Mouse (Mus musculus) CH12.LX (cell line): ENCODE measurements at regions not wholly inside any gene's neighbourhood (a gene's known extent, or its start where the extent isn't known, plus 50 kb on each side); places are given as distances from the start of the nearest gene placed in this dataset.

ENCODE experiments used
- DNase-seq: peaks from one replicate; pipeline ENCODE4 v3.0.0-alpha.2; 2013; ENCODE audit errors: extremely low read depth
- H3K27ac ChIP-seq: 2 replicates; pipeline ENCODE4 v1.5.1; 2012; ENCODE audit warnings: low read depth, mild to moderate bottlenecking, control low read depth, moderate library complexity; ENCODE audit not compliant: insufficient read depth
- H3K27me3 ChIP-seq: replicated peaks from 2 replicates; pipeline ENCODE3; 2012; ENCODE audit warnings: inconsistent platforms
- H3K36me3 ChIP-seq, 2 experiments: replicated peaks in 1 of 2; 2 replicates each; pipeline versions ENCODE3 to v1.6.1; 2012; ENCODE audit warnings: inconsistent platforms in 1 of 2, low read length in 1 of 2, mild to moderate bottlenecking in 1 of 2, mixed read lengths in 1 of 2, moderate library complexity in 1 of 2; ENCODE audit not compliant: control insufficient read depth in 1 of 2, insufficient read depth in 1 of 2
- H3K4me1 ChIP-seq, 2 experiments: 2 replicates each; pipeline ENCODE4 v1.6.1; 2012; ENCODE audit warnings: inconsistent platforms in 1 of 2, moderate library complexity in 1 of 2; ENCODE audit not compliant: insufficient read depth in 2 of 2, control insufficient read depth in 1 of 2
- H3K4me2 ChIP-seq: 2 replicates; pipeline ENCODE4 v1.6.1; 2012; ENCODE audit warnings: low read depth, mild to moderate bottlenecking, control low read depth; ENCODE audit not compliant: poor library complexity, insufficient read depth, severe bottlenecking
- H3K4me3 ChIP-seq, 3 experiments: fragments of 150-350 bp in 1 of 3; sonication (generic) in 1 of 3; replicated peaks in 1 of 3; 2 replicates each; pipeline versions ENCODE3 to v1.5.1; 2011 to 2012; ENCODE audit warnings: low read depth in 2 of 3, low read length in 2 of 3, mild to moderate bottlenecking in 2 of 3, moderate library complexity in 2 of 3, control low read depth in 1 of 3, improper control_type of control experiment in 1 of 3, inconsistent platforms in 1 of 3, mixed read lengths in 1 of 3; ENCODE audit not compliant: poor library complexity in 1 of 3
- H3K79me2 ChIP-seq: replicated peaks from 2 replicates; pipeline ENCODE4 v1.6.1; 2012; ENCODE audit warnings: mild to moderate bottlenecking, moderate library complexity; ENCODE audit not compliant: control insufficient read depth, poor library complexity, insufficient read depth, severe bottlenecking; ENCODE audit errors: extremely low read depth
- H3K9ac ChIP-seq: 2 replicates; pipeline ENCODE4 v1.6.1; 2012; ENCODE audit warnings: low read depth, mild to moderate bottlenecking, control low read depth, moderate library complexity; ENCODE audit not compliant: insufficient read depth
- H3K9me3 ChIP-seq: replicated peaks from 2 replicates; pipeline ENCODE3; 2012; ENCODE audit warnings: low read length, inconsistent platforms, mixed read lengths
- CTCF ChIP-seq, 2 experiments: IDR thresholded peaks in 1 of 2; conservative IDR thresholded peaks in 1 of 2; 2 replicates each; pipeline ENCODE4 v1.5.1; 2011 to 2012; ENCODE audit warnings: low read depth in 2 of 2, low read length in 2 of 2, improper control_type of control experiment in 1 of 2, inconsistent platforms in 1 of 2, mild to moderate bottlenecking in 1 of 2, moderate library complexity in 1 of 2
- ELF1 ChIP-seq: IDR thresholded peaks from 2 replicates; pipeline ENCODE4 v1.6.1; 2014; ENCODE audit warnings: low read depth, mild to moderate bottlenecking, inconsistent platforms, low read length, improper control_type of control experiment
- ETS1 ChIP-seq: conservative IDR thresholded peaks from 2 replicates; pipeline ENCODE4 v1.6.1; 2012; ENCODE audit warnings: low read depth, mild to moderate bottlenecking, inconsistent platforms, low read length, improper control_type of control experiment, moderate library complexity
- GABPA ChIP-seq: IDR thresholded peaks from 2 replicates; pipeline ENCODE4 v1.6.1; 2012; ENCODE audit warnings: low read depth, low read length, improper control_type of control experiment, inconsistent platforms; ENCODE audit not compliant: insufficient replicate concordance
- HCFC1 ChIP-seq: IDR thresholded peaks from 2 replicates; pipeline ENCODE4 v1.6.1; 2012; ENCODE audit warnings: low read depth, mild to moderate bottlenecking, inconsistent platforms, low read length, improper control_type of control experiment
- JUN ChIP-seq: IDR thresholded peaks from 2 replicates; pipeline ENCODE4 v1.6.1; 2011; ENCODE audit warnings: low read depth, mild to moderate bottlenecking, low read length, improper control_type of control experiment, moderate library complexity; ENCODE audit not compliant: insufficient read depth
- KAT2A ChIP-seq: IDR thresholded peaks from 2 replicates; pipeline ENCODE4 v1.6.1; 2012; ENCODE audit warnings: low read length, improper control_type of control experiment, inconsistent platforms; ENCODE audit not compliant: insufficient replicate concordance
- MAZ ChIP-seq: IDR thresholded peaks from 2 replicates; pipeline ENCODE4 v1.6.1; 2012; ENCODE audit warnings: low read depth, mild to moderate bottlenecking, inconsistent platforms, low read length, improper control_type of control experiment, moderate library complexity
- MEF2A ChIP-seq: IDR thresholded peaks from 2 replicates; pipeline ENCODE4 v1.6.1; 2014; ENCODE audit warnings: low read depth, mild to moderate bottlenecking, inconsistent platforms, low read length, improper control_type of control experiment, borderline replicate concordance
- NRF1 ChIP-seq: IDR thresholded peaks from 2 replicates; pipeline ENCODE4 v1.6.1; 2014; ENCODE audit warnings: low read depth, mild to moderate bottlenecking, inconsistent platforms, low read length, improper control_type of control experiment, moderate library complexity
- PAX5 ChIP-seq: IDR thresholded peaks from 2 replicates; pipeline ENCODE4 v1.6.1; 2012; ENCODE audit warnings: low read length, inconsistent platforms, mixed read lengths
- POLR2AphosphoS2 ChIP-seq: IDR thresholded peaks from 2 replicates; pipeline ENCODE4 v1.6.1; 2011; ENCODE audit warnings: low read depth, low read length, improper control_type of control experiment
- RAD21 ChIP-seq: IDR thresholded peaks from 2 replicates; pipeline ENCODE4 v1.6.1; 2011; ENCODE audit warnings: low read depth, mild to moderate bottlenecking, low read length, improper control_type of control experiment, moderate library complexity
- RCOR1 ChIP-seq: conservative IDR thresholded peaks from 2 replicates; pipeline ENCODE4 v1.6.1; 2012; ENCODE audit warnings: low read depth, mild to moderate bottlenecking, inconsistent platforms, low read length, improper control_type of control experiment
- SMC3 ChIP-seq: IDR thresholded peaks from 2 replicates; pipeline ENCODE4 v1.6.1; 2011; ENCODE audit warnings: low read depth, low read length, improper control_type of control experiment
- TBP ChIP-seq: conservative IDR thresholded peaks from 2 replicates; pipeline ENCODE4 v1.6.1; 2011; ENCODE audit warnings: low read depth, low read length, improper control_type of control experiment
- ZKSCAN1 ChIP-seq: IDR thresholded peaks from 2 replicates; pipeline ENCODE4 v1.6.1; 2012; ENCODE audit warnings: low read depth, inconsistent platforms, low read length, improper control_type of control experiment, borderline replicate concordance
- dilution Hi-C: fragments of 300-500 bp; cut with MboI; formaldehyde crosslinking; loops from 2 replicates; pipeline ENCODE4 v1.14.3; 2020; ENCODE audit warnings: low sequenced_read_pairs; ENCODE audit not compliant: extremely low pct_unique_long_range_greater_than_20kb, extremely low pct_ligation_motif_present
- in situ Hi-C: fragments of 300-500 bp; cut with MboI; formaldehyde crosslinking; loops from 3 replicates; pipeline ENCODE4 v1.14.3; 2019; ENCODE audit warnings: low sequenced_read_pairs, low pct_ligation_motif_present, low pct_unique_long_range_greater_than_20kb, mixed read lengths

DNA sequence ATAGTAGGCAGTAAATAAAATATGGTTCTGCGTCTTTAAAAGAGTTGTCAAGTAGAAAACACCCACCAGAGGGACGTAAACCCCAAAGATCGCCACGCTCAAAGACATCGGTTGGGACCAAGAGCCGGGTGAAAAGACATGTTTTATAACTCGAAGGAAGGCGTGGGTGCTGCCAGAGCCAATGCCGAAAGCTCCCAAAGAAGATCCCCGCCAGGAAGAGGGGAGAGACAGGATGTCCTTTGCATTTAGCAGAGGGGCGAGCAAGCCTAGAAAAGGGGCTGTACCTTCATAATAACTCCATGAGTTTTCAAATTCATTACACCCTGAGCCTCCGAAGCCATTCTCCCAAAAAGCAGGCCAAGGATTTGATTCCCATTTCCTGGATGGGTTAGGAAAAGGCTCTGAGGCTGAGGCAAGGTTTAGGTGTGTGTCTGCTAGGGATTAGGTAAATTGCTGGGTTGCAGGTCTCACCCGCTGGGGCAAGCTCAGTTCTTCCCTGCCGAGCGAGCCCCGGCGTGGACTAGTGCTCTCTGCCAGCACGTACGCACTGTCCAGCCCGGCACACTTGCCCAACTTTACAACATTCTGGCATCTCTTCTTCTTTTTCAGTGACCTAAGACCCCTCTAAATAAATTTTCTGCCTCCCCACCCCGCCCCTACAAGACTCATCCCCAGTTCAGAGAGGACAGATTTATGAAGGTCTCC is 104.9 kb upstream of the Zic3 start:
- Histone ChIP-seq H3K79me2 (no peaks in the 10 kb centered on the region), H3K9ac (no peak overlapping the region), H3K4me3 (no peak overlapping the region), H3K4me2 (no peak overlapping the region), H3K27me3 (no peaks in the 10 kb centered on the region), H3K4me1 (no peaks in the 10 kb centered on the region), H3K27ac (no peak overlapping the region), H3K9me3 (no peaks in the 10 kb centered on the region)
- in situ Hi-C loops (no loop called here), dilution Hi-C loops (no loop called here)
- DNase-seq, result no peak
- TF ChIP-seq ZKSCAN1, result no peak
- TF ChIP-seq RAD21, result no peak
- no peak for TF ChIP-seq POLR2AphosphoS2
- no peak for TF ChIP-seq MAZ
- TF ChIP-seq, all 38 proteins: peak for 0
- no peaks in the 10 kb centered on the region for H3K36me3 ChIP-seq

DNA sequence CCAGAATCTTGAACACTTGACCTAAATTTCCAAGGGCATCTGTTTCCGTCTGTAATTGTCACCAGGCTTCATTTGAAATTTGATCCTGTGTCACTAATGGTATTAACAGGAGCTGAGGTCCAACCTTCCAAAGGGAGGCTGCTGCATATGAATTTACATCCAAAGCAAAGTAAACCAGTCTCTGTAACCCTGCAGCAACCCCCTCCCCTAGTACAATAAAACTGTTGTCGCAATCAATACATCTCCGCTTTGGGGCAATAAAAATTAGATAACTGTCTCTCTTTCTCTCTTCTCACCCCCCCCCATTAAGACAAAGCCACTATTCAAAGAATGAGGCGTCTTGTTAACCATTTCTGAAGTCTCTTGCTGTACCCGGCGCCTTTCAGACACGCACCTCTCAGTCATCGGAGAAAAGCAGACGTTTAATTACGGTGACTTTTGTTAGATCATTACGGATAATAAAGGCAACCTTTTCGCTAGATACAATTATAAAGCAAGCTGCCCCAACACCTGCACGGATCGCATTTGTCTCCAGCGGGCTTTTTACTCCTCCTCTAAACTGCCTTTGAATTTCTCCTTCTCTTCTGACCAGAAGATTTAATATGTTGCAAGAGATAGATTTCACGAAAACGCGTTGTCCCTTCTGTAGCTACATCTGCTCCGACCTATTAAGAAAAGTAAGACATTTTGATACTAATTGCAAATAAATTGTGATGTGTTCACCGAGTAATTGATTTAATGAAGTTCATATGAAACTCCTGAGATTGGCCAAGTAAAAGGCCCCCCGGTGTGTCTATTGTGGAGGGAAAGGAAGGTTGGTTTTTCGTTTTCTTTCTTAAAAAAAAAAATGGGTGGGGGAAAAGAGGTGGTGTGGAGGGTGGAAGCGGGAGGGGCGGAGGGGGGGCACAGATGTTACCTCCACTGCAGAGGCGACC is 104.1 kb upstream of the Zic3 start:
- in situ Hi-C loops (no loop called here), dilution Hi-C loops (no loop called here)
- no peaks in the 10 kb centered on the region for H3K27me3 ChIP-seq
- DNase-seq, result no peak
- no peak for TF ChIP-seq KAT2A
- no peak for TF ChIP-seq MEF2A
- TF ChIP-seq POLR2AphosphoS2, result no peak
- no peak for TF ChIP-seq ELF1
- no peak for TF ChIP-seq PAX5
- no peak for TF ChIP-seq TBP
- no peak for TF ChIP-seq NRF1
- TF ChIP-seq SMC3, result no peak
- TF ChIP-seq ETS1, result no peak
- TF ChIP-seq JUN, result no peak
- TF ChIP-seq GABPA, result no peak
- TF ChIP-seq CTCF (conservative IDR thresholded peaks at IDR 0.05 in 1 of 2, IDR thresholded peaks at IDR 0.05 in 1 of 2; ENCODE audit: low read depth in 2 of 2, low read length in 2 of 2), result no peak
- no peak for TF ChIP-seq RCOR1
- TF ChIP-seq HCFC1, result no peak
- H3K4me3 ChIP-seq, result no peak overlapping the region
- H3K79me2 ChIP-seq, result no peaks in the 10 kb centered on the region
- H3K4me1 ChIP-seq, result no peaks in the 10 kb centered on the region
- H3K9me3 ChIP-seq, result no peaks in the 10 kb centered on the region
- no peak overlapping the region for H3K27ac ChIP-seq
- H3K4me2 ChIP-seq, result no peak overlapping the region
- no peaks in the 10 kb centered on the region for H3K36me3 ChIP-seq
- no peak overlapping the region for H3K9ac ChIP-seq
